Mouse (Mus musculus) megakaryocyte, adult 5-6 weeks (primary cell): Measurements from ENCODE around the gene Gm19684. TPM values are rescaled to one million over a fixed set of nuclear protein-coding genes. Genes with fewer than 3 reads are reported as not detected.
"Not testable (repeated sequence)": the region's sequence is repeated elsewhere in the genome, so short reads cannot be mapped to it uniquely, and the experiment has no call there.

Source experiments
- ATAC-seq: 2 replicates; pipeline ENCODE4 v1.8.0; 2016; ENCODE audit warnings: mild to moderate bottlenecking, inconsistent platforms; ENCODE audit not compliant: poor library complexity, severe bottlenecking
- total RNA-seq, 2 experiments: library from RNA; stranded (forward) in 1 of 2; stranded (reverse) in 1 of 2; fragments of 153-499, 151-499 nt in 1 of 2; fragments of 221-1000, 200-1000 nt in 1 of 2; gene quantifications; 2 replicates each; pipeline versions ENCODE4 v1.2.3 to v1.2.4; 2015 to 2017

Gene Gm19684
- total RNA-seq, 2 experiments from 2014 or later, result 0.15 to 0.62 TPM

DNA sequence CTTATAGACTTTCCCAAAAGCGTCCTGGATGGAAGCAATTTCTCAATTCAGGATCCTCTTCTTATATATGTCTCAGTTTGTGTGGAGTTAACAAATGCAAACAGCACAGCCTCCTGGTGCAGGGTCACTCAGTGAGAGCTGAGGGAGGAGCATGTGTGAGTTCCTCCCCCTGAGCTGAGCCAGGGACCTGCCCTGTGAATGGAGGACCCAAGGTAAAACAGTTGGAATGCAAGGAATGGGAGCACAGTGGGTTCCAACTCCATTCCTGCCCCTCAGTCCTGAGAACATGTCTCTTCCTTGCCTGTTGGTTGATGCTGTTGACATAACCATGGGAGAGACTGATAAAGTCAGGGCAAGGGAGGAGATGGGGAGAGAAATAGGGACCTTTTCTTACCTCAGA lies 47.6 kb downstream of the Gm19684 start:
- not testable (repeated sequence) for ATAC-seq

DNA sequence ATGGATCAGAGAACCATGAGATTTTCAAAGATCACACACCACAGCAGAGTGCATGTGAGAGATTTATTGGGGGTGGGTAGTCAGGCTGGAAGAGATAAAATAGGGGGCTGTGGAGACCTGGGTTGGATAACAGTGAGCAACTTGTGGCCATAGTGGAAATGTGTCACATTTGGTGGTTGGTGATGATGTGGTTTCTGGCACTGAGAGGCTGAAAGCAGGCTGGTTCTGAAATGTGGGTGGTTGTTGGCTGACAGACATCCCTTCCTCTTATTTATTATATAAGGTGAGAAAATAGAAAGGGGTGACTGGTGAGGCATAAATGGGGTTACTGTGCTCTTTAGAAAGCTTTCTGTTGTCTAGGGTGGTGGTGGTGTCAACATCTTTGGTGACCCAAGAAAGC lies 48.3 kb downstream of the Gm19684 start:
- no peak for ATAC-seq

DNA sequence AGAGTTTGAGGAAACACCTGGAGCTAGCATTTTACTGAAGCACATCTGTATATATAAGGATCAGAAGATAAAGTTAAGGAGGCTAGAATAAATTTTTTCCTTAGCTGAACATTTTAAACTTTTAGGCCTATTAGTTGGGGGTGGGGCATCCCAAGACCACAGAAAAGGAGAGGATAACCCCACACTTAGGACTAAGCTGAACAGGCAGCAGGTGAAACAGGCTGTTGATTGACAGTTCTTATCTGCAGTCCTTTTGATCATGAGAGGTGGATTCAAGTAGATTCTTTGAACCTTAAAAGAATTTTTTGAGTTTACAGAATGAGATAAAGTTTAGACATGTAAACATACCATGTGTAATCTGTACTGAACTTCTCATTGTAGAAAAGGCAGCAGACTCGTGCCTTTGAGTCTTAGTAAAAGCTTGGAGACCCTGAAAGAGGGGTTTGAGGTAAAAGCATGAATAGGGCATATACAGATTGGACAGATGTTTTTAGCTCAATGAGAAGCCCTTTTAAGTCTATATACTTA lies 48.9 kb downstream of the Gm19684 start:
- ATAC-seq, result no peak

DNA sequence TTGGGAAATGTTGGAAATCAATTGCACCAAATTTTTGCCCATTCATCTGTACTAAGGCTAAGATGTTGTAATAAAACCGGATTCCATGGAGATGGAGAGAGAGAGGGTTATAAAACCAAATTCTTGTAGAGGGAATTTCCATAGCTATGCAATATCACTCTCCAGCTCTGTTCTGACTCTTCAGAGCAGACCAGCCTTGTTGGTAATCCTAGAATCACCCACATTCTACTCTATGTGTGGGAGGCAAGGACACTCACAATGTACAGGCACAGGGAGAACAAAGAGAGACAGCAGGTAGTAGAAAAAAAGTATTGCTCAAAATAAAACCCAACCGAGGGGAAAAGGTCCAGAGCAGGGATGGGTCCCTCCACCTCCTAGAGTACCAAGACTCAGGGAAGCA lies 54.7 kb downstream of the Gm19684 start:
- ATAC-seq, result not testable (repeated sequence)

DNA sequence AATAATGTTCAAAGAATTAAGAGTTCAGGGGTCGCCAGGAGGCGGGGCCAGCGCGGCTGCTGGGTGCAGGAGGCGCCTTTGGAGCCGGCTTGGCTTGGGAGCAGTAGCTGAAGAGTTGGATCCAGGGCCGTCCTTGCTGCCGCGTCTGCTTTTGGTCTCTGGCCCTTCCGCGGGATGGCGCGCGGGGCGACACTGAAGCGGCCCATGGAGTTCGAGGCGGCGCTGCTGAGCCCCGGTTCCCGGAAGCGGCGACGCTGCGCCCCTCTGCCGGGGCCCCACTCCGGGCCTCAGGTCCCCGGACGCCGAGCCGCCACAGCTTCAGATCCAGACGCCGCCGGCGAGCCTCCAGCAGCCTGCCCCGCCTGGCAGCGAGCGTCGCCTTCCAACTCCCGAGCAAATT lies 57.5 kb downstream of the Gm19684 start:
- not testable (repeated sequence) for ATAC-seq

Other genes with a start within 250 kb of the Gm19684 start
- 87.6 and 118 TPM in 2 replicates for gene Dhx16, start 241.9 kb upstream of the Gm19684 start, total RNA-seq (2015)
- 65.9 and 72.8 TPM in 2 replicates for gene Dhx16, start 241.9 kb upstream of the Gm19684 start, total RNA-seq (2017)
- gene 2310061I04Rik, start 224.2 kb upstream of the Gm19684 start, total RNA-seq (2015), result 28.4 and 31.8 TPM in 2 replicates
- 3.5 and 9.8 TPM in 2 replicates for gene 2310061I04Rik, start 224.2 kb upstream of the Gm19684 start, total RNA-seq (2017)
- gene Atat1, start 211.6 kb upstream of the Gm19684 start, total RNA-seq (2015), result 8.7 and 10.1 TPM in 2 replicates
- gene Atat1, start 211.6 kb upstream of the Gm19684 start, total RNA-seq (2017), result 5.2 and 7.6 TPM in 2 replicates
- gene Mrps18b, start 205.3 kb upstream of the Gm19684 start, total RNA-seq (2015), result 29.2 and 35.9 TPM in 2 replicates
- 25.0 and 28.9 TPM in 2 replicates for gene Mrps18b, start 205.3 kb upstream of the Gm19684 start, total RNA-seq (2017)
- gene Ppp1r10, start 205.2 kb upstream of the Gm19684 start, total RNA-seq (2015), result 82.4 and 93.7 TPM in 2 replicates
- 131 and 157 TPM in 2 replicates for gene Ppp1r10, start 205.2 kb upstream of the Gm19684 start, total RNA-seq (2017)
- gene Abcf1, start 151.9 kb upstream of the Gm19684 start, total RNA-seq (2015), result 31.8 and 32.7 TPM in 2 replicates
- gene Abcf1, start 151.9 kb upstream of the Gm19684 start, total RNA-seq (2017), result 101 and 128 TPM in 2 replicates
- gene Gnl1, start 141.8 kb upstream of the Gm19684 start, total RNA-seq (2015), result 5.0 and 6.4 TPM in 2 replicates
- 11.3 and 13.9 TPM in 2 replicates for gene Gnl1, start 141.8 kb upstream of the Gm19684 start, total RNA-seq (2017)
- 7.5 and 8.9 TPM in 2 replicates for gene Prr3, start 141.4 kb upstream of the Gm19684 start, total RNA-seq (2015)
- 2.8 and 8.5 TPM in 2 replicates for gene Prr3, start 141.4 kb upstream of the Gm19684 start, total RNA-seq (2017)
- 19.5 and 20.8 TPM in 2 replicates for gene H2-T24, start 101.1 kb upstream of the Gm19684 start, total RNA-seq (2015)
- 85.4 and 88.2 TPM in 2 replicates for gene H2-T24, start 101.1 kb upstream of the Gm19684 start, total RNA-seq (2017)
- gene H2-T23, start 88.8 kb upstream of the Gm19684 start, total RNA-seq (2015), result 211 and 216 TPM in 2 replicates
- gene H2-T23, start 88.8 kb upstream of the Gm19684 start, total RNA-seq (2017), result 185 and 224 TPM in 2 replicates
- gene H2-T22, start 78.9 kb upstream of the Gm19684 start, total RNA-seq (2015), result 43.2 and 44.4 TPM in 2 replicates
- 51.9 and 56.1 TPM in 2 replicates for gene H2-T22, start 78.9 kb upstream of the Gm19684 start, total RNA-seq (2017)
- not detected in 2 replicates for gene Gm6034, start 78.7 kb upstream of the Gm19684 start, total RNA-seq (2015)
- gene Gm6034, start 78.7 kb upstream of the Gm19684 start, total RNA-seq (2017), result not detected in 2 replicates
- not detected in 2 replicates for gene Gm11127, start 63.3 kb upstream of the Gm19684 start, total RNA-seq (2015)
- gene Gm11127, start 63.3 kb upstream of the Gm19684 start, total RNA-seq (2017), result not detected in 2 replicates
- not detected in 2 replicates for gene Gm7030, start 7.7 kb downstream of the Gm19684 start, total RNA-seq (2015)
- not detected in 2 replicates for gene Gm7030, start 7.7 kb downstream of the Gm19684 start, total RNA-seq (2017)
- not detected in 2 replicates for gene Gm8909, start 46.9 kb downstream of the Gm19684 start, total RNA-seq (2015)
- not detected in 2 replicates for gene Gm8909, start 46.9 kb downstream of the Gm19684 start, total RNA-seq (2017)
- gene H2-T3, start 68.6 kb downstream of the Gm19684 start, total RNA-seq (2015), result not detected in 2 replicates
- gene H2-T3, start 68.6 kb downstream of the Gm19684 start, total RNA-seq (2017), result not detected in 2 replicates
- 77.4 and 79.9 TPM in 2 replicates for gene Rpp21, start 136.4 kb downstream of the Gm19684 start, total RNA-seq (2015)
- 54.1 and 74.4 TPM in 2 replicates for gene Rpp21, start 136.4 kb downstream of the Gm19684 start, total RNA-seq (2017)
- gene Trim39, start 150.6 kb downstream of the Gm19684 start, total RNA-seq (2015), result 9.6 and 12.0 TPM in 2 replicates
- gene Trim39, start 150.6 kb downstream of the Gm19684 start, total RNA-seq (2017), result 18.2 and 18.5 TPM in 2 replicates
- gene H2-M10.2, start 164.8 kb downstream of the Gm19684 start, total RNA-seq (2015), result not detected in 2 replicates
- not detected in 2 replicates for gene H2-M10.2, start 164.8 kb downstream of the Gm19684 start, total RNA-seq (2017)
- not detected in 2 replicates for gene H2-M10.1, start 204.5 kb downstream of the Gm19684 start, total RNA-seq (2015)
- not detected in 2 replicates for gene H2-M10.1, start 204.5 kb downstream of the Gm19684 start, total RNA-seq (2017)
- gene H2-M10.3, start 246.7 kb downstream of the Gm19684 start, total RNA-seq (2015), result not detected in 2 replicates
- not detected in 2 replicates for gene H2-M10.3, start 246.7 kb downstream of the Gm19684 start, total RNA-seq (2017)